In the genomic region with DNA sequence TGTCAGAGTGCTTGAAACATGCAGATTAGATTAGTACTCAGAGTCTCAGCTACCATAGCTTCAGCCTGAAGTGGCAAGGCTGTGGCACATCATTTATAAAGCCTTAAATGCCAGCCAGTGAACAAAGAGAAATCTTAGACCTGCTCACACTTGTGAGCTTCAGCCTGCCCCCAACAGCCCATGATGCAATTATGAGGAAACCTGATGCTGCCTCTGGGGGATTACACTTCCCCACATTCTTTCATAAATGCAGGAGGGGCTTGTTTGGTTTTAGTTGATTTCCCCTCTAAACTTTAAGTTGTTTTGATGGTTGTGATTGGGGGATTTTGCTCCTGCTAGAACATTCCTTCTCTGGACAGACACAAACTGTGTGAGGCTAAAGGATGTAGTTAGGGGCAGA, we compare ENCODE assay signal across 11 mouse cellular contexts. TPM values are rescaled to one million over a fixed set of nuclear protein-coding genes. Genes with fewer than 3 reads are reported as not detected.
A peak's percentile ranks its signal among the peaks of the same experiment; 100 is the strongest.
DNase-seq lines count a peak whose midpoint lies in the region; ATAC-seq and TF ChIP-seq lines count a peak whose summit lies in the region.
"Had no signal": no experiment of that assay in that cellular context is flagged by ENCODE, and none has a peak within 500 bp of the region (broad histone marks: within the 10 kb centered on the region; RNA-seq: fewer than 3 reads in every experiment).

No protein-coding gene starts in this region.

- no peak overlapping the region for H3ac ChIP-seq in myocyte (ENCODE audit: control insufficient read depth, insufficient read length)

- TF ChIP-seq POLR2A in myocyte (IDR thresholded peaks at IDR 0.05; ENCODE audit: insufficient read length, low read depth), result peak; percentile 45

- peaks cover 15% of the 10 kb centered on the region; the same call in 1 of the 2 replicates for H3K36me3 ChIP-seq in lung, embryonic 14.5 days (ENCODE audit: insufficient read depth)
- H3K36me3 ChIP-seq in heart, embryonic 14.5 days (ENCODE audit: control insufficient read depth, insufficient read depth, low read length), result peaks cover 11% of the 10 kb centered on the region; the same call in 1 of the 2 replicates
- peaks cover 7% of the 10 kb centered on the region for H3K36me3 ChIP-seq in myocyte (ENCODE audit: control insufficient read depth, insufficient read depth)
- H3K36me3 ChIP-seq: midbrain, embryonic 15.5 days had no signal

- ATAC-seq in lung, embryonic 14.5 days (ENCODE audit: insufficient read depth), result no peak
- ATAC-seq in heart, embryonic 14.5 days (ENCODE audit: insufficient number of reproducible peaks, insufficient read depth, low FRiP score, low read depth), result no peak
- ATAC-seq: midbrain, embryonic 15.5 days had no signal

- peak overlapping the region; percentile 26; the same call in 1 of the 2 replicates for H3K27ac ChIP-seq in lung, embryonic 14.5 days (ENCODE audit: low read depth)
- H3K27ac ChIP-seq in heart, embryonic 14.5 days (replicated peaks in 1 of 2; ENCODE audit: control insufficient read depth in 1 of 2, insufficient read depth in 1 of 2, low read depth in 2 of 2, low read length in 2 of 2), result peak overlapping the region; percentile 38 to 95
- H3K27ac ChIP-seq: midbrain, embryonic 15.5 days had no signal

- peaks cover 41% of the 10 kb centered on the region for H3K4me1 ChIP-seq in lung, embryonic 14.5 days (ENCODE audit: insufficient read depth)
- H3K4me1 ChIP-seq in heart, embryonic 14.5 days (ENCODE audit: control insufficient read depth in 2 of 2, insufficient read depth in 2 of 2, low read length in 2 of 2), result peaks cover 30 to 59% of the 10 kb centered on the region in 2 experiments

- DNase-seq in embryo, embryonic 10 days (ENCODE audit: low spot score), result peak; percentile 60
- no peak for DNase-seq in embryo, embryonic 9.5 days (ENCODE audit: extremely low spot score)
- DNase-seq in lung, embryonic 14.5 days, result peak; percentile 47
- no peak for DNase-seq in lung, postnatal 25 days (ENCODE audit: low spot score)
- no peak for DNase-seq in layer of hippocampus, adult 9-10 months (ENCODE audit: low spot score)
- DNase-seq in cerebellum, adult 11 months, result no peak
- DNase-seq: cerebellum, postnatal 14 days; gastrocnemius, postnatal 10 days had no signal

- no peak overlapping the region for H3K9ac ChIP-seq in lung, embryonic 14.5 days
- no peak overlapping the region; the same call in 1 of the 2 replicates for H3K9ac ChIP-seq in heart, embryonic 14.5 days (ENCODE audit: low read length)
- H3K9ac ChIP-seq: midbrain, embryonic 15.5 days had no signal

- H3K4me3 ChIP-seq in lung, embryonic 14.5 days (ENCODE audit: low read depth, low read length), result no peak overlapping the region
- H3K4me3 ChIP-seq in heart, embryonic 14.5 days (ENCODE audit: control insufficient read depth in 1 of 2, insufficient read depth in 1 of 2, low read depth in 1 of 2, low read length in 2 of 2), result no peak overlapping the region
- no peak overlapping the region for H3K4me3 ChIP-seq in myocyte
- H3K4me3 ChIP-seq: midbrain, embryonic 15.5 days had no signal

- no peaks in the 10 kb centered on the region for H3K9me3 ChIP-seq in lung, embryonic 14.5 days (ENCODE audit: low read depth, low read length)
- H3K9me3 ChIP-seq in heart, embryonic 14.5 days (ENCODE audit: control insufficient read depth, low read length), result no peaks in the 10 kb centered on the region
- H3K9me3 ChIP-seq: midbrain, embryonic 15.5 days had no signal

- H3K4me2 ChIP-seq in lung, embryonic 14.5 days, result peak overlapping the region; percentile 99
- peak overlapping the region; percentile 86 for H3K4me2 ChIP-seq in heart, embryonic 14.5 days (ENCODE audit: low read length)
- peak overlapping the region; percentile 95 for H3K4me2 ChIP-seq in myocyte (ENCODE audit: low read depth)

- no peaks in the 10 kb centered on the region for H3K27me3 ChIP-seq in lung, embryonic 14.5 days (ENCODE audit: insufficient read depth, low read length)
- H3K27me3 ChIP-seq in heart, embryonic 14.5 days (ENCODE audit: control insufficient read depth, insufficient read depth, low read length), result no peaks in the 10 kb centered on the region
- no peaks in the 10 kb centered on the region for H3K27me3 ChIP-seq in myocyte (ENCODE audit: control insufficient read depth, insufficient read depth, insufficient read length)
- H3K27me3 ChIP-seq: midbrain, embryonic 15.5 days had no signal

- TF ChIP-seq CTCF in lung, embryonic 14.5 days (IDR thresholded peaks at IDR 0.05; ENCODE audit: low read depth), result no peak

- H3K79me2 ChIP-seq in myocyte (ENCODE audit: control insufficient read depth, insufficient read depth), result peaks cover 96% of the 10 kb centered on the region

TF ChIP-seq in myocyte, 11 proteins besides CTCF, POLR2A, EP300 and RAD21:
- TF ChIP-seq TCF3 (IDR thresholded peaks at IDR 0.05; ENCODE audit: insufficient read length, low read depth) (no peak), REST (IDR thresholded peaks at IDR 0.05; ENCODE audit: insufficient read depth, insufficient read length) (no peak), CEBPB (IDR thresholded peaks at IDR 0.05; ENCODE audit: insufficient read depth, poor library complexity, severe bottlenecking) (peak; percentile 98), POLR2AphosphoS2 (IDR thresholded peaks at IDR 0.05; ENCODE audit: insufficient read length, low read depth) (peak; percentile 34)

RNA-seq across cellular contexts. Expression of gene Mbnl2, which starts 4.7 kb away (rescaled TPM):
- polyA plus RNA-seq in lung, embryonic 14.5 days (2014; fragmentation: Nextera tagmentation; extraction: Ambion mirVana), result 110 and 119 TPM in 2 replicates
- polyA plus RNA-seq in heart, embryonic 14.5 days (2014; fragmentation: Nextera tagmentation; extraction: Ambion mirVana), result 129 and 130 TPM in 2 replicates
- 38.5 TPM for polyA plus RNA-seq in myocyte (2012; fragmentation: generic; extraction: Trizol)

Comparison
In these comparisons a context has a peak if more than half of its experiments do, and no peak if none do; other contexts are left out.
1. DNase-seq: peak in embryo, embryonic 10 days (single experiment) and lung, embryonic 14.5 days (single experiment); none in embryo, embryonic 9.5 days (single experiment), lung, postnatal 25 days (single experiment), layer of hippocampus, adult 9-10 months (single experiment) and cerebellum, adult 11 months (single experiment).
2. Peak in every context shown above with its lines, with median percentiles within 50 percentile points of each other: H3K4me2 ChIP-seq.